Mouse (Mus musculus): ENCODE measurements around the gene Gm9046. TPM values are rescaled to one million over a fixed set of nuclear protein-coding genes. Genes with fewer than 3 reads are reported as not detected.
"Not testable (repeated sequence)": the region's sequence is repeated elsewhere in the genome, so short reads cannot be mapped to it uniquely, and the experiment has no call there.

The Gm9046 gene
- not detected in 2 replicates for polyA plus RNA-seq (2015; fragmentation: Nextera tagmentation; extraction: Ambion mirVana)

DNA sequence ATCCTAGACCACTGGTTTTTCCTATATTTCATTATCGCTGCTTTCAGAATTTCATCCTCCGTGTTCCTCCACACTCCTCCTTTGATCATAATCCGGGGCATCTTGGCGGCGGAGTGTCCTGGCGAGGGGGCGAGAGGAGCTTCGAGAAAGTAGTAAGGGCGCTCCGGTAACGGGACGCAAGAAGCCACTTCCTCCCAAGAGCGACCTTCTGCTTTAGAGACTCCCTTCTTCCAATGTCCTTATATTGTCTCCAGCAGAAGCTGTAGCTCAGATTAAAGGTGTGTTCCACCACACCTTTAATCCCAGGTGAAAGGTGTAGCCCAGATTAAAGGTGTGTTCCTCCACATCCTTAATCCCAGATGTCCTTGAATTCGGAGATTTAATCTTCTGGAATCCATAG, at the start of gene Gm9046:
Gm9046 (minus strand) TSS at position 101 of the 400 bp plus-strand sequence.
- not testable (repeated sequence) for H3K9ac ChIP-seq (ENCODE audit: low read length); H3K4me1 ChIP-seq (ENCODE audit: control insufficient read depth, insufficient read depth, low read length); H3K9me3 ChIP-seq (replicated peaks; ENCODE audit: control insufficient read depth, low read length); H3K4me3 ChIP-seq (ENCODE audit: low read length); ATAC-seq (replicated peaks; ENCODE audit: extremely low read depth, insufficient read depth, low FRiP score); H3K36me3 ChIP-seq (ENCODE audit: control insufficient read depth, insufficient read depth); H3K4me2 ChIP-seq (ENCODE audit: low read depth, low read length); H3K27me3 ChIP-seq (ENCODE audit: control insufficient read depth, insufficient read depth, low read length); H3K27ac ChIP-seq (ENCODE audit: low read length)
- no CpG with 5 or more reads among the region's 14 CpGs for WGBS

DNA sequence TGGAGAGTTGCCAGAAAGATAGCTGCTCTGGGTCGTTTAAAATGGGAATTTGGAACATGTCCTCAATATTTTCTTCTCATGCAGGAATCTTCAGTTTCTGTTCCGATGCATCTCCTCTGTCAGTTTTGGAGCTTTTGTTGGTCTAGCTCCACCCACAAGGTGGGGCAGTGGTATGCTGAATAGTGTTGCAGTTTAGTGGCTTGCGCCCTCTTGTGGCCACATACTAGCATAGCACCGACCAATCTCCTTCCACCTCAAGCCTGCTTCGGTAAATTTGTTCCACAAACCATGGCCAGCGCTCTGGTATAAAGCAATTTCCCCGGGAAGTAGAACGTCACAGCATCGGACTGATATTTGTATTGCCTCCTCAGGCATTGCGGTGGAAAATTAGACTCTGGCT, 27.4 kb upstream of the Gm9046 start:
- no peaks in the 10 kb centered on the region for H3K9me3 ChIP-seq (replicated peaks; ENCODE audit: control insufficient read depth, low read length)
- H3K4me1 ChIP-seq (ENCODE audit: control insufficient read depth, insufficient read depth, low read length), result no peaks in the 10 kb centered on the region
- no peaks in the 10 kb centered on the region for H3K36me3 ChIP-seq (ENCODE audit: control insufficient read depth, insufficient read depth)
- 6% methylated on average over 10 of the region's 10 CpGs for WGBS
- peak overlapping the region; percentile 51 for H3K4me2 ChIP-seq (ENCODE audit: low read depth, low read length)
- H3K27ac ChIP-seq (ENCODE audit: low read length), result no peak overlapping the region
- no peak overlapping the region for H3K9ac ChIP-seq (ENCODE audit: low read length)
- H3K27me3 ChIP-seq (ENCODE audit: control insufficient read depth, insufficient read depth, low read length), result no peaks in the 10 kb centered on the region
- ATAC-seq (replicated peaks; ENCODE audit: extremely low read depth, insufficient read depth, low FRiP score), result peak; percentile 65; the same call in 1 of the 2 replicates
- peak overlapping the region; percentile 19; the same call in 1 of the 2 replicates for H3K4me3 ChIP-seq (ENCODE audit: low read length)

DNA sequence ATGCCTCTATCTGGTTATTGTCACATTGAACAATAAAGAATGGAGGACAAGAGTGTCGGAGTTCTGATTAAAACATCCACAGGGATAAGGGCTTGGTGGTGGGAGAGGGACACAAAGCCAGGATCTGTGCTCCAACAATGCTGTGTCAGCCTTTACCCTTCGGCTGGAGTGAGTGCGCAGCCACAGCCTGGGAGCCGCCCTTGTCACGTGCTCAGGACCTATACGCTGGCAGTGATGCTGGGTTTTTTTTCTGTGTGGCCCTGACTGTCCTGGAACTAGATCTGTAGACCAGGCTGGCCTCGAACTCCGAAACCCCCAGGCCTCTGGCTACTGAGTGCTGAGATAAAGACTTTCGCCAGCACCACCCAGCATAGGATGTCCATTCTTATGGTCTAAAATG, 26.5 kb upstream of the Gm9046 start:
- H3K4me1 ChIP-seq (ENCODE audit: control insufficient read depth, insufficient read depth, low read length), result no peaks in the 10 kb centered on the region

DNA sequence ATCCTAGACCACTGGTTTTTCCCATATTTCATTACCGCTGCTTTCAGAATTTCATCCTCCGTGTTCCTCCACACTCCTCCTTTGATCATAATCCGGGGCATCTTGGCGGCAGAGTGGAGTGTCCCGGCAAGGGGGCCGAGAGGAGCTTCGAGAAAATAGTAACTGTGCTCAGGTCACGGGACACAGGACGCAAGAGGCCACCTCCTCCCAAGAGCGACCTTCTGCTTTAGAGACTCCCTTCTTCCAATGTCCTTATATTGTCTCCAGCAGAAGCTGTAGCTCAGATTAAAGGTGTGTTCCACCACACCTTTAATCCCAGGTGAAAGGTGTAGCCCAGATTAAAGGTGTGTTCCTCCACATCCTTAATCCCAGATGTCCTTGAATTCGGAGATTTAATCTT, 10.9 kb upstream of the Gm9046 start, which contains the start of gene Gm9049:
Gm9049 (minus strand) TSS at position 101 of the 400 bp plus-strand sequence.
- ATAC-seq (replicated peaks; ENCODE audit: extremely low read depth, insufficient read depth, low FRiP score); H3K4me1 ChIP-seq (ENCODE audit: control insufficient read depth, insufficient read depth, low read length); H3K4me2 ChIP-seq (ENCODE audit: low read depth, low read length); H3K27ac ChIP-seq (ENCODE audit: low read length); H3K27me3 ChIP-seq (ENCODE audit: control insufficient read depth, insufficient read depth, low read length); H3K4me3 ChIP-seq (ENCODE audit: low read length); H3K36me3 ChIP-seq (ENCODE audit: control insufficient read depth, insufficient read depth); H3K9ac ChIP-seq (ENCODE audit: low read length); H3K9me3 ChIP-seq (replicated peaks; ENCODE audit: control insufficient read depth, low read length): not testable (repeated sequence)
- WGBS, result 64% methylated on average over 1 of the region's 11 CpGs

More for the DNA sequence above, 26.5 kb upstream of the Gm9046 start:
- 87% methylated on average over 9 of the region's 9 CpGs for WGBS
- Histone ChIP-seq H3K4me2 (ENCODE audit: low read depth, low read length) (no peak overlapping the region), H3K27ac (ENCODE audit: low read length) (no peak overlapping the region), H3K9ac (ENCODE audit: low read length) (no peak overlapping the region), H3K27me3 (ENCODE audit: control insufficient read depth, insufficient read depth, low read length) (no peaks in the 10 kb centered on the region), H3K4me3 (ENCODE audit: low read length) (no peak overlapping the region), H3K36me3 (ENCODE audit: control insufficient read depth, insufficient read depth) (no peaks in the 10 kb centered on the region), H3K9me3 (replicated peaks; ENCODE audit: control insufficient read depth, low read length) (no peaks in the 10 kb centered on the region)
- ATAC-seq (replicated peaks; ENCODE audit: extremely low read depth, insufficient read depth, low FRiP score), result no peak

DNA sequence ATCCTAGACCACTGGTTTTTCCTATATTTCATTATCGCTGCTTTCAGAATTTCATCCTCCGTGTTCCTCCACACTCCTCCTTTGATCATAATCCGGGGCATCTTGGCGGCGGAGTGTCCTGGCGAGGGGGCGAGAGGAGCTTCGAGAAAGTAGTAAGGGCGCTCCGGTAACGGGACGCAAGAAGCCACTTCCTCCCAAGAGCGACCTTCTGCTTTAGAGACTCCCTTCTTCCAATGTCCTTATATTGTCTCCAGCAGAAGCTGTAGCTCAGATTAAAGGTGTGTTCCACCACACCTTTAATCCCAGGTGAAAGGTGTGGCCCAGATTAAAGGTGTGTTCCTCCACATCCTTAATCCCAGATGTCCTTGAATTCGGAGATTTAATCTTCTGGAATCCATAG, 5.5 kb upstream of the Gm9046 start, which contains the start of gene Gm9048:
Gm9048 (minus strand) TSS at position 101 of the 400 bp plus-strand sequence.
- H3K27ac ChIP-seq (ENCODE audit: low read length); H3K9ac ChIP-seq (ENCODE audit: low read length); ATAC-seq (replicated peaks; ENCODE audit: extremely low read depth, insufficient read depth, low FRiP score); H3K27me3 ChIP-seq (ENCODE audit: control insufficient read depth, insufficient read depth, low read length); H3K4me3 ChIP-seq (ENCODE audit: low read length); H3K36me3 ChIP-seq (ENCODE audit: control insufficient read depth, insufficient read depth); H3K4me2 ChIP-seq (ENCODE audit: low read depth, low read length); H3K4me1 ChIP-seq (ENCODE audit: control insufficient read depth, insufficient read depth, low read length); H3K9me3 ChIP-seq (replicated peaks; ENCODE audit: control insufficient read depth, low read length): not testable (repeated sequence)
- 100% methylated on average over 1 of the region's 14 CpGs for WGBS

DNA sequence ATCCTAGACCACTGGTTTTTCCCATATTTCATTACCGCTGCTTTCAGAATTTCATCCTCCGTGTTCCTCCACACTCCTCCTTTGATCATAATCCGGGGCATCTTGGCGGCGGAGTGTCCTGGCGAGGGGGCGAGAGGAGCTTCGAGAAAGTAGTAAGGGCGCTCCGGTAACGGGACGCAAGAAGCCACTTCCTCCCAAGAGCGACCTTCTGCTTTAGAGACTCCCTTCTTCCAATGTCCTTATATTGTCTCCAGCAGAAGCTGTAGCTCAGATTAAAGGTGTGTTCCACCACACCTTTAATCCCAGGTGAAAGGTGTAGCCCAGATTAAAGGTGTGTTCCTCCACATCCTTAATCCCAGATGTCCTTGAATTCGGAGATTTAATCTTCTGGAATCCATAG, 5.3 kb downstream of the Gm9046 start, which contains the start of gene Gm9045:
Gm9045 (minus strand) TSS at position 101 of the 400 bp plus-strand sequence.
- H3K4me1 ChIP-seq (ENCODE audit: control insufficient read depth, insufficient read depth, low read length); H3K4me2 ChIP-seq (ENCODE audit: low read depth, low read length); ATAC-seq (replicated peaks; ENCODE audit: extremely low read depth, insufficient read depth, low FRiP score); H3K36me3 ChIP-seq (ENCODE audit: control insufficient read depth, insufficient read depth); H3K27ac ChIP-seq (ENCODE audit: low read length); H3K9me3 ChIP-seq (replicated peaks; ENCODE audit: control insufficient read depth, low read length); H3K9ac ChIP-seq (ENCODE audit: low read length); H3K27me3 ChIP-seq (ENCODE audit: control insufficient read depth, insufficient read depth, low read length); H3K4me3 ChIP-seq (ENCODE audit: low read length): not testable (repeated sequence)
- WGBS, result no CpG with 5 or more reads among the region's 14 CpGs

DNA sequence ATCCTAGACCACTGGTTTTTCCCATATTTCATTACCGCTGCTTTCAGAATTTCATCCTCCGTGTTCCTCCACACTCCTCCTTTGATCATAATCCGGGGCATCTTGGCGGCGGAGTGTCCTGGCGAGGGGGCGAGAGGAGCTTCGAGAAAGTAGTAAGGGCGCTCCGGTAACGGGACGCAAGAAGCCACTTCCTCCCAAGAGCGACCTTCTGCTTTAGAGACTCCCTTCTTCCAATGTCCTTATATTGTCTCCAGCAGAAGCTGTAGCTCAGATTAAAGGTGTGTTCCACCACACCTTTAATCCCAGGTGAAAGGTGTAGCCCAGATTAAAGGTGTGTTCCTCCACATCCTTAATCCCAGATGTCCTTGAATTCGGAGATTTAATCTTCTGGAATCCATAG, 10.7 kb downstream of the Gm9046 start, which contains the start of gene Gm9044:
Gm9044 (minus strand) TSS at position 101 of the 400 bp plus-strand sequence.
- not testable (repeated sequence) for H3K27ac ChIP-seq (ENCODE audit: low read length); H3K4me3 ChIP-seq (ENCODE audit: low read length); H3K27me3 ChIP-seq (ENCODE audit: control insufficient read depth, insufficient read depth, low read length); ATAC-seq (replicated peaks; ENCODE audit: extremely low read depth, insufficient read depth, low FRiP score); H3K4me1 ChIP-seq (ENCODE audit: control insufficient read depth, insufficient read depth, low read length); H3K9me3 ChIP-seq (replicated peaks; ENCODE audit: control insufficient read depth, low read length); H3K4me2 ChIP-seq (ENCODE audit: low read depth, low read length); H3K9ac ChIP-seq (ENCODE audit: low read length); H3K36me3 ChIP-seq (ENCODE audit: control insufficient read depth, insufficient read depth)
- no CpG with 5 or more reads among the region's 14 CpGs for WGBS

DNA sequence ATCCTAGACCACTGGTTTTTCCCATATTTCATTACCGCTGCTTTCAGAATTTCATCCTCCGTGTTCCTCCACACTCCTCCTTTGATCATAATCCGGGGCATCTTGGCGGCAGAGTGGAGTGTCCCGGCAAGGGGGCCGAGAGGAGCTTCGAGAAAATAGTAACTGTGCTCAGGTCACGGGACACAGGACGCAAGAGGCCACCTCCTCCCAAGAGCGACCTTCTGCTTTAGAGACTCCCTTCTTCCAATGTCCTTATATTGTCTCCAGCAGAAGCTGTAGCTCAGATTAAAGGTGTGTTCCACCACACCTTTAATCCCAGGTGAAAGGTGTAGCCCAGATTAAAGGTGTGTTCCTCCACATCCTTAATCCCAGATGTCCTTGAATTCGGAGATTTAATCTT, 16.2 kb downstream of the Gm9046 start, which contains the start of gene Gm9040:
Gm9040 (minus strand) TSS at position 101 of the 400 bp plus-strand sequence.
- WGBS, result no CpG with 5 or more reads among the region's 11 CpGs
- not testable (repeated sequence) for ATAC-seq (replicated peaks; ENCODE audit: extremely low read depth, insufficient read depth, low FRiP score); H3K9ac ChIP-seq (ENCODE audit: low read length); H3K36me3 ChIP-seq (ENCODE audit: control insufficient read depth, insufficient read depth); H3K9me3 ChIP-seq (replicated peaks; ENCODE audit: control insufficient read depth, low read length); H3K4me3 ChIP-seq (ENCODE audit: low read length); H3K4me1 ChIP-seq (ENCODE audit: control insufficient read depth, insufficient read depth, low read length); H3K4me2 ChIP-seq (ENCODE audit: low read depth, low read length); H3K27me3 ChIP-seq (ENCODE audit: control insufficient read depth, insufficient read depth, low read length); H3K27ac ChIP-seq (ENCODE audit: low read length)

DNA sequence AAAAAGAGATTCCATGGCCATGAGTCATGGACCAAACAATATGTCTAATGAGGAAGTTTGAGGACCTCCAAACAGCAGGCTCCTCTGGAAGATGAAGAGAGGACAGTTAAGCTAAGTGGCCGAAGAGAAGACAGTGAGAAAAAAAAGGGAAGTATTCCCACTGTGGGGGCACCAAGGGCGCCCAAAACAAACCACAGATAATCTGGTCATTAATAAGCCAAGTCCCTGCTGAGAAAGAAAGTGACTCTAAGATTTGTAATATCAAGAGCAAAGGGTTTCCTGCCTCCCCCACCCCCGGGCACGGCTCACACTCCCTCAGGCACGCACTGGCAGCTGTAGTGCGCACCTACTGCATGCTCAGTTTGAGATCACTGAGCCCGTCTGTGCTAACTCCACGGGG, 24.0 kb downstream of the Gm9046 start:
- 75% methylated on average over 8 of the region's 8 CpGs for whole genome bisulfite sequencing
- Histone ChIP-seq H3K36me3 (ENCODE audit: control insufficient read depth, insufficient read depth) (no peaks in the 10 kb centered on the region), H3K4me2 (ENCODE audit: low read depth, low read length) (no peak overlapping the region), H3K27me3 (ENCODE audit: control insufficient read depth, insufficient read depth, low read length) (no peaks in the 10 kb centered on the region), H3K27ac (ENCODE audit: low read length) (no peak overlapping the region), H3K9ac (ENCODE audit: low read length) (no peak overlapping the region), H3K4me1 (ENCODE audit: control insufficient read depth, insufficient read depth, low read length) (no peaks in the 10 kb centered on the region), H3K4me3 (ENCODE audit: low read length) (no peak overlapping the region), H3K9me3 (replicated peaks; ENCODE audit: control insufficient read depth, low read length) (no peaks in the 10 kb centered on the region)
- ATAC-seq (replicated peaks; ENCODE audit: extremely low read depth, insufficient read depth, low FRiP score), result no peak
